Mouse (Mus musculus) heart, postnatal 25 days (tissue): ENCODE results near the gene Alg13. TPM values are rescaled to one million over a fixed set of nuclear protein-coding genes. Genes with fewer than 3 reads are reported as not detected.

Source experiments
- microRNA-seq: library from miRNA; unstranded; fragments of <30 nt; microRNA quantifications from one replicate; pipeline ENCODE4 v1.2.0, GENCODE M21; 2022
- total RNA-seq, 2 experiments: library from RNA; stranded (reverse); gene quantifications; 2 replicates each; pipeline ENCODE4 v1.2.3; 2021

Alg13 gene
- total RNA-seq, 2 experiments from 2014 or later: 4.4 to 6.3 TPM

Small RNA genes within 50 kb of the gene (microRNA-seq; reads per million reads assigned to microRNA genes)
- gene Mir680-2: not detected

Other genes with a start within 250 kb of the Alg13 start
- gene A730046J19Rik, start 164.1 kb upstream of the Alg13 start, total RNA-seq: under 1 TPM; 0.08 to 0.48 TPM
- gene Trpc5os, start 138.8 kb downstream of the Alg13 start, total RNA-seq: not detected